Comparison of ENCODE assay signal across 32 mouse cellular contexts in genomic region chr10:61564408-61564807, GRCm38 (mm10). TPM values are rescaled to one million over a fixed set of nuclear protein-coding genes. Genes with fewer than 3 reads are reported as not detected.
"Had no signal": no experiment of that assay in that cellular context is flagged by ENCODE, and none has a peak within 500 bp of the region (broad histone marks: within the 10 kb centered on the region; RNA-seq: fewer than 3 reads in every experiment).

No protein-coding gene starts in this region.

- H3K36me3 ChIP-seq: hindbrain, embryonic 12.5 days; kidney, embryonic 15.5 days had no signal

- DNase-seq: gastrocnemius, adult 2 months; gastrocnemius, postnatal 10 days; gastrocnemius, postnatal 25 days; heart, adult 18-20 months; heart, postnatal 10 days; heart, postnatal 4 days; kidney, adult 11 months; kidney, adult 2 months; kidney, adult 9 months; kidney, postnatal 14 days; kidney, postnatal 36 days; layer of hippocampus, postnatal 36 days; left cerebral cortex, postnatal 4 days had no signal

- H3K4me1 ChIP-seq: hindbrain, embryonic 12.5 days; kidney, embryonic 15.5 days; limb, embryonic 13.5 days; limb, embryonic 15.5 days; liver, embryonic 12.5 days had no signal

- H3K9me3 ChIP-seq: heart, embryonic 10.5 days; hindbrain, embryonic 10.5 days; hindbrain, embryonic 12.5 days; kidney, embryonic 15.5 days; limb, embryonic 15.5 days; liver, embryonic 12.5 days had no signal

- H3K27ac ChIP-seq: gastrocnemius, adult 2 months; heart, embryonic 10.5 days; hindbrain, embryonic 10.5 days; hindbrain, embryonic 12.5 days; hindbrain, embryonic 14.5 days; kidney, embryonic 15.5 days; kidney, postnatal 0 days; limb, embryonic 13.5 days; limb, embryonic 15.5 days; liver, embryonic 12.5 days; liver, embryonic 14.5 days had no signal

- ATAC-seq: hindbrain, embryonic 16.5 days; intestine, embryonic 16.5 days; liver, embryonic 12.5 days had no signal

- H3K4me2 ChIP-seq: heart, embryonic 12.5 days; hindbrain, embryonic 12.5 days; hindbrain, embryonic 14.5 days; kidney, embryonic 15.5 days; limb, embryonic 13.5 days; limb, embryonic 15.5 days; liver, embryonic 12.5 days had no signal

- H3K4me3 ChIP-seq: gastrocnemius, adult 2 months; heart, embryonic 10.5 days; heart, embryonic 12.5 days; hindbrain, embryonic 10.5 days; hindbrain, embryonic 12.5 days; kidney, embryonic 15.5 days; limb, embryonic 13.5 days; limb, embryonic 15.5 days; liver, embryonic 12.5 days had no signal

- H3K27me3 ChIP-seq: heart, embryonic 12.5 days; hindbrain, embryonic 12.5 days; kidney, embryonic 15.5 days; limb, embryonic 13.5 days; limb, embryonic 15.5 days; liver, embryonic 12.5 days had no signal

- H3K9ac ChIP-seq: heart, embryonic 12.5 days; hindbrain, embryonic 12.5 days; hindbrain, embryonic 14.5 days; kidney, embryonic 15.5 days; limb, embryonic 13.5 days; limb, embryonic 15.5 days; liver, embryonic 12.5 days; liver, embryonic 14.5 days had no signal

RNA-seq across cellular contexts. Expression of gene Npffr1, which starts 30.9 kb away (rescaled TPM):
- total RNA-seq: gastrocnemius, postnatal 25 days; granulocyte monocyte progenitor cell, adult 5-6 weeks; heart, postnatal 25 days; liver, adult 2 months had no signal
- polyA plus RNA-seq: heart, embryonic 16.5 days; large intestine, adult 2 months; limb, embryonic 11.5 days; liver, adult 2 months; liver, embryonic 12.5 days; liver, embryonic 14.5 days had no signal
